Mouse (Mus musculus) E14TG2a.4 (cell line): Measurements from ENCODE around the gene Naa38.

Experiments
- CTCF ChIP-seq: conservative IDR thresholded peaks from 2 replicates; pipeline ENCODE4 v1.5.1; 2014; ENCODE audit warnings: low read length
- NANOG ChIP-seq: IDR thresholded peaks from 2 replicates; pipeline ENCODE4 v1.6.1; 2014; ENCODE audit warnings: borderline replicate concordance, low read length, mixed read lengths
- POU5F1 ChIP-seq: IDR thresholded peaks from 2 replicates; pipeline ENCODE4 v1.6.1; 2014; ENCODE audit warnings: low read length, borderline replicate concordance

DNA sequence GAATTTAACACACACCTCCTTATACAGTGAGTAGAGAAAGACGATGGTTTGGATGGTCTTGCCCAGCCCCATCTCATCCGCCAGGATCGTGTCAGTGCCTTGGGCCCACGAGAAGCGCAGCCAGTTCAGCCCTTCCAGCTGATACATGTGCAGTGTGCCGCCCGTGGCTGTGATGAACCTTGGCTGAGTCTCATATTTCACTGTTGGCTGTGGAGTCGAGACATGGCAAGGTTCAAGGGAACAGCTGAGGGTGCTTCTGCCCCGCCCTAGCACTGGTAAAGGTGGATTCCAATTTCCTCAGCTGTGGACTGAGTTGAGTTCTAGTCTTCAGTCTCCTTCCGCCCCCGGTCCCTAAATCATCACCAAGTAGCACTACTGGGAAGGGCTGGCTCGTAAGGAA lies 37.6 kb upstream of the Naa38 start:
- TF ChIP-seq CTCF: no peak
- TF ChIP-seq POU5F1: no peak
- no peak for TF ChIP-seq NANOG
